15 mouse cellular contexts compared by ENCODE assay signal in genomic region chr10:86290109-86290771, GRCm38 (mm10). TPM values are rescaled to one million over a fixed set of nuclear protein-coding genes. Genes with fewer than 3 reads are reported as not detected.
DNase-seq lines count a peak whose midpoint lies in the region; ATAC-seq and TF ChIP-seq lines count a peak whose summit lies in the region.
"Had no signal": no experiment of that assay in that cellular context is flagged by ENCODE, and none has a peak within 500 bp of the region (broad histone marks: within the 10 kb centered on the region; RNA-seq: fewer than 3 reads in every experiment).

No protein-coding gene starts in this region.

- no peak for TF ChIP-seq POLR2A in embryonic fibroblast, embryonic 13.5 days (IDR thresholded peaks at IDR 0.05; ENCODE audit: low read depth, low read length)

- 31% methylated on average over 8 of the region's 8 CpGs for WGBS in lung, embryonic 16.5 days

- no peak overlapping the region; the same call in 1 of the 2 replicates for H3K4me2 ChIP-seq in lung, embryonic 16.5 days (ENCODE audit: low read depth, low read length)
- H3K4me2 ChIP-seq: hindbrain, embryonic 15.5 days; midbrain, embryonic 13.5 days had no signal

- peak; percentile 91 for ATAC-seq in lung, embryonic 16.5 days (ENCODE audit: low read depth)
- ATAC-seq: midbrain, embryonic 13.5 days had no signal

- no peak for TF ChIP-seq CTCF in embryonic fibroblast, embryonic 13.5 days (IDR thresholded peaks at IDR 0.05; ENCODE audit: borderline replicate concordance, insufficient read depth, low read length)
- no peak for TF ChIP-seq CTCF in gastrocnemius, adult 2 months (IDR thresholded peaks at IDR 0.05)

- peak overlapping the region; percentile 32; the same call in 1 of the 2 replicates for H3K27ac ChIP-seq in embryonic fibroblast, embryonic 13.5 days (ENCODE audit: insufficient read depth, low read length)
- H3K27ac ChIP-seq in lung, embryonic 16.5 days (ENCODE audit: low read length), result peak overlapping the region; percentile 90
- H3K27ac ChIP-seq in gastrocnemius, adult 2 months, result no peak overlapping the region
- H3K27ac ChIP-seq: hindbrain, embryonic 15.5 days; layer of hippocampus, adult 2 months; midbrain, embryonic 13.5 days had no signal

- intact Hi-C loops in gastrocnemius, adult 2 months (cut with DNase I), result no loop called here

- H3K9ac ChIP-seq in lung, embryonic 16.5 days (ENCODE audit: low read length), result no peak overlapping the region
- H3K9ac ChIP-seq: hindbrain, embryonic 15.5 days; midbrain, embryonic 13.5 days had no signal

- no peaks in the 10 kb centered on the region for H3K36me3 ChIP-seq in lung, embryonic 16.5 days (ENCODE audit: control insufficient read depth, insufficient read depth, low read length)
- H3K36me3 ChIP-seq: midbrain, embryonic 13.5 days had no signal

- H3K27me3 ChIP-seq in lung, embryonic 16.5 days (ENCODE audit: control insufficient read depth, insufficient read depth, low read depth, low read length), result no peaks in the 10 kb centered on the region
- H3K27me3 ChIP-seq: hindbrain, embryonic 15.5 days; midbrain, embryonic 13.5 days had no signal

- peak; percentile 92 for DNase-seq in Muller cell, postnatal 12 days (ENCODE audit: inconsistent ontology term)
- peak; percentile 83 to 92 for DNase-seq in kidney, postnatal 25 days
- no peak for DNase-seq in cerebellum, adult 9-10 months
- DNase-seq in right cerebral cortex, postnatal 4 days, result no peak
- no peak for DNase-seq in gastrocnemius, adult 2 months
- DNase-seq in B cell, adult 2 months, result no peak
- DNase-seq: adrenal gland, adult 8-10 months; heart, adult 18-20 months; heart, postnatal 14 days; right cerebral cortex, postnatal 25 days had no signal

- H3K4me3 ChIP-seq in embryonic fibroblast, embryonic 13.5 days (ENCODE audit: insufficient read depth, low read length), result no peak overlapping the region
- no peak overlapping the region for H3K4me3 ChIP-seq in lung, embryonic 16.5 days (ENCODE audit: low read length)
- H3K4me3 ChIP-seq in gastrocnemius, adult 2 months, result no peak overlapping the region
- H3K4me3 ChIP-seq: hindbrain, embryonic 15.5 days; layer of hippocampus, adult 2 months; midbrain, embryonic 13.5 days had no signal

- H3K4me1 ChIP-seq in embryonic fibroblast, embryonic 13.5 days (ENCODE audit: control insufficient read depth, insufficient read depth, low read length), result no peaks in the 10 kb centered on the region
- peaks cover 9% of the 10 kb centered on the region for H3K4me1 ChIP-seq in lung, embryonic 16.5 days (replicated peaks; ENCODE audit: control insufficient read depth, insufficient read depth, low read length)
- H3K4me1 ChIP-seq: hindbrain, embryonic 15.5 days had no signal

- H3K9me3 ChIP-seq in lung, embryonic 16.5 days (ENCODE audit: control insufficient read depth, low read length), result 0 out of 2 replicates have a peak, but pooled peaks cover 4% of the 10 kb centered on the region
- H3K9me3 ChIP-seq: hindbrain, embryonic 15.5 days; midbrain, embryonic 13.5 days had no signal

RNA-seq across cellular contexts. Expression of gene Timp3, which starts 9.9 kb away (rescaled TPM):
- 657 and 704 TPM in 2 replicates for polyA plus RNA-seq in embryonic fibroblast, embryonic 13.5 days (2011; ENCODE audit: insufficient read length, low read depth, missing spikeins)
- 90.5 and 107 TPM in 2 replicates for polyA plus RNA-seq in lung, embryonic 16.5 days (2015; fragmentation: Nextera tagmentation; extraction: Ambion mirVana)
- 10 to 100 TPM; 71.5 to 81.6 TPM for total RNA-seq in gastrocnemius, adult 2 months (2021)

Comparison
In these comparisons a context has a peak if more than half of its experiments do, and no peak if none do; other contexts are left out.
1. DNase-seq: peak in Muller cell, postnatal 12 days (single experiment) and kidney, postnatal 25 days (2 of 2); none in cerebellum, adult 9-10 months (single experiment), right cerebral cortex, postnatal 4 days (single experiment), gastrocnemius, adult 2 months (single experiment) and B cell, adult 2 months (0 of 2).